Mouse (Mus musculus) E14TG2a.4 (cell line): ENCODE results near the gene Hdgf.

Experiments
- H3K27me3 ChIP-seq: 2 replicates; pipeline ENCODE4 v1.6.1; 2014; ENCODE audit warnings: low read length, control low read depth; ENCODE audit not compliant: insufficient read depth
- H3K36me3 ChIP-seq: 2 replicates; pipeline ENCODE4 v1.6.1; 2014; ENCODE audit warnings: low read length, control low read depth; ENCODE audit not compliant: insufficient read depth
- H3K4me1 ChIP-seq: replicated peaks from 2 replicates; pipeline ENCODE4 v1.6.1; 2014; ENCODE audit warnings: low read depth, low read length, control low read depth
- H3K4me3 ChIP-seq: replicated peaks from 2 replicates; pipeline ENCODE4 v1.5.1; 2014; ENCODE audit warnings: mild to moderate bottlenecking, low read length
- H3K9me3 ChIP-seq: 2 replicates; pipeline ENCODE4 v1.6.1; 2014; ENCODE audit warnings: low read length, control low read depth
- CTCF ChIP-seq: conservative IDR thresholded peaks from 2 replicates; pipeline ENCODE4 v1.5.1; 2014; ENCODE audit warnings: low read length
- NANOG ChIP-seq: IDR thresholded peaks from 2 replicates; pipeline ENCODE4 v1.6.1; 2014; ENCODE audit warnings: borderline replicate concordance, low read length, mixed read lengths
- POU5F1 ChIP-seq: IDR thresholded peaks from 2 replicates; pipeline ENCODE4 v1.6.1; 2014; ENCODE audit warnings: low read length, borderline replicate concordance

Gene Hdgf

DNA sequence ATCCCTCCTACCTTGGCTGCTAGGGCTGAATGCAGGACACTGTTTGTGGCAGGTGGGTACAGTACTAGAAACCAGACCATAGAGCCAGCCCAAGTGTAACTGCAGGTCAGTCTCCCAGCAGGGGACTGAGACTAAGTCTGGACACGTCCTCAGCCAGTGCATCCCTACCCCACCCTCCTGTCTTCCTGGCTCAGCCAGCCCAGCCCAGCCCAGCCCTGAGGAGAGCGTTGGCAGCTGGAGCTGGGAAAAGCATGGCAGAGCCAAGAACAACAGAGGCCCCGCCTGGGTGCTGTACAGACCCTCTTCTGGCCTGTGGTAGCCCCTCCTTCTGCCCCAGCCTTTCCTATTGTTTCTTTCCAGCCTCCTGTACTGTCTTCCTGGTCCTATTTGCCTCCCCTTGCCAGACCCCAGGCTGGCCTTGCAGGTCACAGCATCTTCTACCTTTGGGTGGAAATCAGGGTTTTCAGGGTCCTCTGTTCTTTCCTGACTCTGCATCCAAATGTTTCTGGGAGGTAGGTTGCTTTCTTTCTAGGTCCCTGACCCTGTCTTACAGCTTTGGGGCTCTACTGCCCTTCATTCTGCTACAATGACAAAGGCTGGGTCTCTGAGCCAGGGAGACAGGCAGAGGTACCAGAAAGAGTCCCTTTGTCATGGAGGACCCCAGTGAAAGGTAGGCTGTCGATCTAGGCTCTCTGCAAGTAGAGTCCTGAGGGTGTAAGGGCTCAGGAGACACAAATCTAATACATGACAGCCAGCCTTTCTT is 38.9 kb downstream of the Hdgf start:
- Histone ChIP-seq H3K4me1 (peaks cover 71% of the 10 kb centered on the region), H3K36me3 (peaks cover 58% of the 10 kb centered on the region), H3K4me3 (peak overlapping the region; percentile 17; the same call in 1 of the 2 replicates), H3K9me3 (no peaks in the 10 kb centered on the region), H3K27me3 (peaks cover 46% of the 10 kb centered on the region)
- TF ChIP-seq POU5F1 (no peak), CTCF (no peak), NANOG (no peak)

DNA sequence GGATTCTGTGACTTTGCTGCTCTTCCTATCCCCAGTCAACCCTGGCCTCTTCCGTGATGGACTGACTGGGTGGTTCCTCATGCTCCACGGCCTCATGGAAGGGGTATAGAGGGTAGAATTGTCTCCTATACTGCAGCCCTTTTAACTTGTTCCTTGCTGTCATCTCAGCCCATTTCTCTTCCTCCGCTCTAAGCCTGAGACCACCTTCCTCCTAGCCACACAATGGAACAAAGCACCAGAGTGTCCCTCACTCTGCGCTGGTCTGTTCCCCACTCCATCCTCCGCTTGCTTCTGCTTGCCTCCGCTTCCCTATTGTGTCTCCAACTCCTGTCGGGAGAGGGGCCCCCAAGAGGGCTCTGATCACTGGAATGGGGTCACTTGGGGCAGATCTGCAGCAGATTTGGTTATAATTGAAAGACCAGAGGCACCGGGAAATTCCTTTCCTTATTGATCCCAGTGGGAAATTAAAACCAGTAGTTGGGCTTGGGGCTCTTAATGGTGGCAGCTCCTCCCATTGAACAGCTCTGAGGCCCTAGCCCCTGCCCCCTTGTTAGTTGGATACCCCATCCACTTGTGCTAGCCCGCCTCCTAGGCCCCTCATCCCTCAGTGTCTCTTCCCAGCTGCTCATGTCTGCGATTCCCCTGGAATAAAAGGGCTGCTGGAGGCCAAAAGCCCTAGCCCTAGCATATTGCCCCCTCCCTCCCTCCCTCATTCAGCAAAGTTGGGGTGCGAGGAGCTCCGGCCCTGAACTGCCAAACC is 39.8 kb downstream of the Hdgf start:
- Histone ChIP-seq H3K4me1 (peaks cover 78% of the 10 kb centered on the region), H3K36me3 (peaks cover 49% of the 10 kb centered on the region), H3K27me3 (peaks cover 55% of the 10 kb centered on the region), H3K9me3 (no peaks in the 10 kb centered on the region), H3K4me3 (0 out of 2 replicates have a peak overlapping the region, but pooled peaks have one; percentile 17)
- no peak for TF ChIP-seq POU5F1
- no peak for TF ChIP-seq CTCF
- TF ChIP-seq NANOG: no peak

DNA sequence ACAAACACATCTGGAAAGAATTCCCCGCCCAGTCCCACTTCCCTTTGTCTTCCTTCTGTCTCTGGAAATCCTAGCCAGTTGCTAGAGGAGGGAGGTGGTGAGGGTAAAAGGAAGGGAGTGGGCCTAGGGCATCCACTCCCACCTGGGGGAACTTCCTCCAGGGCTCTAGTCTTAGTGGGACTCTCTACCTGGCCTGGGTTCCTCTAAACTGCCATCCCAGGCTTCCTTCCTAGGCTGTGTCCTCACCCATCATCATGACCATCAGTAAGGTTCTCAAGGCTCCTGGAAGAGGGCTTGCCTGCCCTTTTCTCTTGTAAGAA is 40.4 kb downstream of the Hdgf start:
- Histone ChIP-seq H3K4me1 (peaks cover 78% of the 10 kb centered on the region), H3K36me3 (peaks cover 43% of the 10 kb centered on the region), H3K4me3 (peak overlapping the region; percentile 48), H3K9me3 (no peaks in the 10 kb centered on the region), H3K27me3 (peaks cover 61% of the 10 kb centered on the region)
- no peak for TF ChIP-seq NANOG
- TF ChIP-seq POU5F1: no peak
- TF ChIP-seq CTCF: no peak

- H3K4me3 ChIP-seq: peak overlapping the region; percentile 48
- peaks cover 68% of the 10 kb centered on the region for H3K27me3 ChIP-seq
- peaks cover 85% of the 10 kb centered on the region for H3K4me1 ChIP-seq
- no peaks in the 10 kb centered on the region for H3K9me3 ChIP-seq
- no peak for TF ChIP-seq POU5F1
- no peak for TF ChIP-seq NANOG
- no peak for TF ChIP-seq CTCF
- peaks cover 36% of the 10 kb centered on the region for H3K36me3 ChIP-seq
Observed at GRCm38 (mm10) chr3:87947056-87947810, 41.1 kb downstream of the Hdgf start.

DNA sequence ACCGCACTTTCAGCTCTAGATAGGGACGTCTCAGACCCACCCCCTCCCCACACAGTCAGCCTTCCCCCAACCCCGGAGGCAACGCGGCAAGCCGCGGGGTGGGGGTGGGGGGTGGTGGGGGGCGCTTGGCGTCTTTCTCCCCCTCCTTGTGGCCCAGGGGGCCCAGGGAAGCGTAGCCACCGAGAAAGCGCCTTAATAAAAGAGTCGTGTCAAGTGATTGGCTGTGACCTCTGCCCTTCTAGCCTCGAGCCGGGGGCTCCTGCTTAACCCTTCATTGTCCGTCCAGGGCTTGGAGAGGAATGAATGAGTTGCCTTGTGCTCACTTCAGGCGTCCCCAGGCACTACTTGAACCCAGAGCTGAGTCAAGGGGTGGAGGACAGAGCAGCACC is 41.7 kb downstream of the Hdgf start:
- Histone ChIP-seq H3K9me3 (no peaks in the 10 kb centered on the region), H3K36me3 (peaks cover 30% of the 10 kb centered on the region), H3K4me3 (peak overlapping the region; percentile 60), H3K4me1 (peaks cover 91% of the 10 kb centered on the region), H3K27me3 (peaks cover 74% of the 10 kb centered on the region)
- TF ChIP-seq NANOG (no peak), POU5F1 (no peak), CTCF (no peak)

DNA sequence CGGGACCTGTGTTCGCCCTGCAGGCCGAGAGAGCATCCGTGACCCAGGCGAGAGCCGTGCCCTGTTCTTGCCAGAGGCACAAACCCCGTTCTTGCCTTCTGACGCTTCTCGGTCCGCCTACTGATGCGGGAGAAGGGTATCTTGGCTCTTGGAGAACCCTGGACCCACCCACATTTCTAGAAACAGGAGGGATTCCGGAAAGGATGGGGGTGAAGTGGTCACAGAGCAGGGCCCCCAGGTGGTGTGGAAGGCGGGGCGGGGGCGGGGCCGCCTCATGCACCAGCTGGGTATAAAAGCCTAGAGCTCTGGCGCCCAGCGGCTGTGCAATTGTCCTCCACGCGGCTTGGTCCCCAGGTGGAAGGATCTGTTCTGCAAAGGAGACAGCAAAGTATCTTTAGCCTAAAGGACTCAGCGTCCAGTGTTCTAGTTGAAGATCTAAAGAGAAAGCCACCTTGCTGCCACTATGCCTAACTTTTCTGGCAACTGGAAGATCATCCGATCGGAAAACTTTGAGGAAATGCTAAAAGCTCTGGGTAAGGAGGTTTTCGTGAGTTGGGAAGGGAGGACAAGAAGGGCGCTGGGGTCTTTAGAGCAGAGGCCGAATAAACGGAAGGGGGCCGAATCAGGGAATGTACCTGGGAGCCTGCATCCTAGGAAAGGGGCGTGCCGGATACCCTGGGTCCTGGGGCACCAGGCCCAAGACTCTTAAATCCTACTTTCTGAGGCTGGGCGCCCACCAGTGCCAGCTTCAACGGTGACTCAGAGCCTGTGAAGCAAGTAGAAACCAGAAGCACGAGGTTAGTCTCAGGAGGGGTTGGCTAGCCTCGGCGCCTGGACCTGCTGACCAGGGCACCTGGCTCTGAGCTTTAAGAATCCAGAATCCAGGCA is 42.5 kb downstream of the Hdgf start, which contains the start of gene Crabp2:
Crabp2 (plus strand) TSS at position 289 of the 888 bp plus-strand sequence.
- peaks cover 97% of the 10 kb centered on the region for H3K4me1 ChIP-seq
- no peaks in the 10 kb centered on the region for H3K9me3 ChIP-seq
- H3K36me3 ChIP-seq: peaks cover 26% of the 10 kb centered on the region
- H3K4me3 ChIP-seq: peak within 1 kb of the TSS; percentile 60
- H3K27me3 ChIP-seq: peaks cover 82% of the 10 kb centered on the region
- TF ChIP-seq NANOG (no peak), POU5F1 (no peak), CTCF (no peak)

DNA sequence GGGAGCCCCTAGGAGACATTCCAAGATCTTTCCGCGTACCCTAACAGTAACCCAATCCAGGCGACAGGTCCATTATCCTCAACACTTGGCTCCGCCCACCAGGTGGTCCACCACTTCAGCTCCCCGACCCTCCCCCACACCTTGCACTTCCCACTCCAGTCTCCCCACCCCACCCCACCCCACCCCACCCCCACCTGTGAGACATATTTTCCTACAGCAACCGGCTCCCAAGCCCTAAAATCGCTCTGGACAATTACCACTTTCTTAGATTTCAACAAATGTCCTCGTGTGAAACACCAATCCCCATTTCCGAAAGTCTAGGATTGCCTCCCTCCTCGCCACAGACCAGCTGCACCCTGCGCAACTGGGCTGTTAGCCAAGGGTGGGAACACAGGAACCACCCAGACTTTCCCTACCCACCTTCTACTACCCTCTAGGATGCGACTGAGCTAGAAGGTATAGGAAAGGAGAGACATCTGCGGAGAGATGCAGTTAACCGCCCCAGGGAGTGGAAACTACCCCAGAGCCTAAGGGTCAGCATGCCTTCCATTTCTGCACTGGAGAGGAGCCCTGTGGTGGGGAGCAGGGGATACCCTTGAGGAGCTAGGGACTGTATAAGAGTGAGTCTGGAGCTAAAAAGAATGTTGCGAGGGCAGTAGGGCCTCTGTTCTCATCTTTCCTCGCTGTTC is 43.3 kb downstream of the Hdgf start:
- Histone ChIP-seq H3K36me3 (peaks cover 18% of the 10 kb centered on the region), H3K4me3 (peak overlapping the region; percentile 60), H3K9me3 (no peaks in the 10 kb centered on the region), H3K27me3 (peaks cover 90% of the 10 kb centered on the region), H3K4me1 (peaks cover 90% of the 10 kb centered on the region)
- TF ChIP-seq NANOG (no peak), CTCF (no peak), POU5F1 (no peak)
